Mouse (Mus musculus): ENCODE results near the gene E2f7. TPM values are rescaled to one million over a fixed set of nuclear protein-coding genes. Genes with fewer than 3 reads are reported as not detected.

The E2f7 gene
- polyA plus RNA-seq, 1 experiment from 2014 or later, result 11.6 TPM

- Histone ChIP-seq H3K4me1 (replicated peaks; ENCODE audit: insufficient read depth, low read length) (no peaks in the 10 kb centered on the region), H3K4me3 (replicated peaks; ENCODE audit: low read depth, low read length) (no peak overlapping the region), H3K9me3 (replicated peaks; ENCODE audit: low read length) (no peaks in the 10 kb centered on the region), H3K9ac (ENCODE audit: low read depth, low read length) (no peak overlapping the region), H3K27me3 (ENCODE audit: insufficient read depth, low read length) (no peaks in the 10 kb centered on the region), H3K36me3 (ENCODE audit: insufficient read depth, low read length) (no peaks in the 10 kb centered on the region), H3K27ac (no peak overlapping the region), H3K4me2 (ENCODE audit: low read length) (no peak overlapping the region)
- DNase-seq (ENCODE audit: low spot score) (no peak), ATAC-seq (replicated peaks; ENCODE audit: low FRiP score, low read depth) (no peak)
- WGBS, result 84% methylated on average over 11 of the region's 11 CpGs
- TF ChIP-seq CTCF (IDR thresholded peaks at IDR 0.05; ENCODE audit: low read depth), result peak; percentile 47
These were observed 59.2 kb downstream of the E2f7 start for GRCm38 (mm10) chr10:110804279-110805024.

DNA sequence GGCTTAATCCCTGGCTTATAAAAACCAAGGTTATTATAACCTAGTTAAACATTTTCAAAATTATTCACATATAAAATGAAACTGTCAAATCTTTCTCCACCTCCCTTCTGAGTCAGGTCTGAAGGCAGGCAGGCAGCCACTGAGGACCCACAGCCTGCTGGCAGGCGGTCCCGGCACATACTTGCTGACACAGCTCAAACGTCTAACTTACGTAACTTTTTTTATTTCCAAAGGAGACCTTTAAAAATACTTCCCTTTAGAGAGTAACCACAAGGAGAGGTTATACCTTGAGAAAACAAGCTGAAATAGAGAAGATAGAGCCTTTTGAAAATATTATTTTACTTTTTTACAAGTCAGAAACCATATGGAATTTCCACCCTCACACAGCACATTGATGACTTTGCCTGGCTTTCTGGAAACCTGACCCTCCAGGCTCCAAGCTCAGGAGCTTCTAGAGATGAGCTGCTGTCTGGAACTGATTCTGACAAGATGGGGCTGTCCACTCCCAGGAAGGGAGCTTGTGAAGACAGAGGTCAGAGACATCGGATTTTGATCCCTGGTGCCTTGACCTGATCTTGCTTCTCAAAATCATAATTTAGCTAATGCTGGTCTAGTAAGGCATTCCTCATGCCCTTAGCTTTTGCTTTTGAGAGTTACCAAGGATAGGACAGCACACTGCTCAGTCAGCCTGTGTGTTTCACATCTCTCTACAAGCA, 59.9 kb downstream of the E2f7 start:
- Histone ChIP-seq H3K27me3 (ENCODE audit: insufficient read depth, low read length) (no peaks in the 10 kb centered on the region), H3K4me2 (ENCODE audit: low read length) (no peak overlapping the region), H3K36me3 (ENCODE audit: insufficient read depth, low read length) (no peaks in the 10 kb centered on the region), H3K4me1 (replicated peaks; ENCODE audit: insufficient read depth, low read length) (no peaks in the 10 kb centered on the region), H3K27ac (no peak overlapping the region), H3K9ac (ENCODE audit: low read depth, low read length) (no peak overlapping the region), H3K4me3 (replicated peaks; ENCODE audit: low read depth, low read length) (no peak overlapping the region), H3K9me3 (replicated peaks; ENCODE audit: low read length) (no peaks in the 10 kb centered on the region)
- no peak for TF ChIP-seq CTCF (IDR thresholded peaks at IDR 0.05; ENCODE audit: low read depth)
- DNase-seq (ENCODE audit: low spot score) (peak; percentile 18), ATAC-seq (replicated peaks; ENCODE audit: low FRiP score, low read depth) (peak; percentile 33)
- WGBS, result 18% methylated on average over 5 of the region's 5 CpGs

GRCm38 (mm10) chr10:110806471-110806870, 61.2 kb downstream of the E2f7 start:
- Histone ChIP-seq H3K4me2 (ENCODE audit: low read length) (no peak overlapping the region), H3K9me3 (replicated peaks; ENCODE audit: low read length) (no peaks in the 10 kb centered on the region), H3K4me3 (replicated peaks; ENCODE audit: low read depth, low read length) (no peak overlapping the region), H3K27ac (no peak overlapping the region), H3K27me3 (ENCODE audit: insufficient read depth, low read length) (no peaks in the 10 kb centered on the region), H3K36me3 (ENCODE audit: insufficient read depth, low read length) (no peaks in the 10 kb centered on the region), H3K9ac (ENCODE audit: low read depth, low read length) (no peak overlapping the region), H3K4me1 (replicated peaks; ENCODE audit: insufficient read depth, low read length) (no peaks in the 10 kb centered on the region)
- no peak for TF ChIP-seq CTCF (IDR thresholded peaks at IDR 0.05; ENCODE audit: low read depth)
- no peak for DNase-seq (ENCODE audit: low spot score)
- WGBS, result 84% methylated on average over 8 of the region's 8 CpGs
- no peak for ATAC-seq (replicated peaks; ENCODE audit: low FRiP score, low read depth)

GRCm38 (mm10) chr10:110810528-110810927, 65.3 kb downstream of the E2f7 start:
- 80% methylated on average over 2 of the region's 2 CpGs for WGBS
- Histone ChIP-seq H3K4me1 (replicated peaks; ENCODE audit: insufficient read depth, low read length) (no peaks in the 10 kb centered on the region), H3K4me3 (replicated peaks; ENCODE audit: low read depth, low read length) (no peak overlapping the region), H3K36me3 (ENCODE audit: insufficient read depth, low read length) (no peaks in the 10 kb centered on the region), H3K9ac (ENCODE audit: low read depth, low read length) (no peak overlapping the region), H3K27ac (no peak overlapping the region), H3K4me2 (ENCODE audit: low read length) (no peak overlapping the region), H3K9me3 (replicated peaks; ENCODE audit: low read length) (no peaks in the 10 kb centered on the region), H3K27me3 (ENCODE audit: insufficient read depth, low read length) (no peaks in the 10 kb centered on the region)
- no peak for TF ChIP-seq CTCF (IDR thresholded peaks at IDR 0.05; ENCODE audit: low read depth)
- ATAC-seq (replicated peaks; ENCODE audit: low FRiP score, low read depth) (no peak), DNase-seq (ENCODE audit: low spot score) (no peak)

DNA sequence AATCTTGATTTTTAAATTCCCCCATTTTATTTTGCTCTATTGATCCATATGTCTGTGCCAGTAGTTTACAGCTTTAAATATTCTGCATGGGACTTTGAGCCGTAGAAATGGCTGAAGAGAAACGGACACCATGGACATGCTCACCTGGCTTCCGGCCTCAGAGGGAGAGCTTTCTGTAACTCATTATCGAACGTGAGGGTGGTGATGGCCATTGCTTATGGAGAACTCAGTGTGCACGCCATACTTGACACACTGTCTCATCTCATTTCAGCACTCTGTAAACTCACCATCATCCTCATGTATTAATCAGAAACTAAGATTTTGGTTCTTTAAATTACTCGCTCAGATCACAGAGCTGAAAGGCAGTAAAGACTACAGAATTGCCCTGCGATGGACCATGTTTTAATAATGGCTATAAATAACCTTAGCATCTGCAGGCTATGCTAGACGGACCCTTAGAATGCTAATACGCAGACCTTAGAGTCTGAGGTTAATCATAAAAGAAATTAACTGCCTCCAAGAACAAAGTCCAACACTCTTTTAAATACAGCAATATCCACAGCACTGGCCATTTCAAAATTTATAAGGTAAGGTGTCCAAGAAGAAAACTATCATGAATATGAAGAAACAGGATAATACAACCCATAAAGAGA, 66.1 kb downstream of the E2f7 start:
- Histone ChIP-seq H3K9me3 (replicated peaks; ENCODE audit: low read length) (no peaks in the 10 kb centered on the region), H3K27me3 (ENCODE audit: insufficient read depth, low read length) (no peaks in the 10 kb centered on the region), H3K4me1 (replicated peaks; ENCODE audit: insufficient read depth, low read length) (no peaks in the 10 kb centered on the region), H3K27ac (no peak overlapping the region; the same call in 1 of the 2 replicates), H3K36me3 (ENCODE audit: insufficient read depth, low read length) (no peaks in the 10 kb centered on the region), H3K4me2 (ENCODE audit: low read length) (no peak overlapping the region), H3K9ac (ENCODE audit: low read depth, low read length) (no peak overlapping the region), H3K4me3 (replicated peaks; ENCODE audit: low read depth, low read length) (no peak overlapping the region)
- WGBS, result 47% methylated on average over 10 of the region's 10 CpGs
- peak; percentile 15 for DNase-seq (ENCODE audit: low spot score)
- TF ChIP-seq CTCF (IDR thresholded peaks at IDR 0.05; ENCODE audit: low read depth), result no peak
- peak; percentile 92 for ATAC-seq (replicated peaks; ENCODE audit: low FRiP score, low read depth)

GRCm38 (mm10) chr10:110811862-110812225, 66.6 kb downstream of the E2f7 start:
- Histone ChIP-seq H3K36me3 (ENCODE audit: insufficient read depth, low read length) (no peaks in the 10 kb centered on the region), H3K9me3 (replicated peaks; ENCODE audit: low read length) (no peaks in the 10 kb centered on the region), H3K4me2 (ENCODE audit: low read length) (no peak overlapping the region), H3K27ac (no peak overlapping the region), H3K4me1 (replicated peaks; ENCODE audit: insufficient read depth, low read length) (no peaks in the 10 kb centered on the region), H3K27me3 (ENCODE audit: insufficient read depth, low read length) (no peaks in the 10 kb centered on the region), H3K9ac (ENCODE audit: low read depth, low read length) (no peak overlapping the region), H3K4me3 (replicated peaks; ENCODE audit: low read depth, low read length) (no peak overlapping the region)
- ATAC-seq (replicated peaks; ENCODE audit: low FRiP score, low read depth), result peak; percentile 77; the same call in 1 of the 2 replicates
- DNase-seq (ENCODE audit: low spot score), result peak; percentile 36
- WGBS, result 39% methylated on average over 2 of the region's 2 CpGs
- peak; percentile 47; the same call in 1 of the 2 replicates for TF ChIP-seq CTCF (IDR thresholded peaks at IDR 0.05; ENCODE audit: low read depth)

Data from kidney, postnatal 0 days (tissue).